Mouse (Mus musculus) olfactory bulb, adult 2 months (tissue): ENCODE measurements around the gene Col18a1.

Experiments used
- CTCF ChIP-seq: fragments of 200-500 bp; IDR thresholded peaks from 2 replicates; pipeline ENCODE4 v1.5.1; 2012; ENCODE audit warnings: low read depth, mild to moderate bottlenecking, low read length, moderate library complexity; ENCODE audit not compliant: insufficient read depth
- POLR2A ChIP-seq: fragments of 200-500 bp; IDR thresholded peaks from 2 replicates; pipeline ENCODE4 v1.6.1; 2012; ENCODE audit warnings: mild to moderate bottlenecking, low read depth, low read length, moderate library complexity; ENCODE audit not compliant: insufficient read depth

DNA sequence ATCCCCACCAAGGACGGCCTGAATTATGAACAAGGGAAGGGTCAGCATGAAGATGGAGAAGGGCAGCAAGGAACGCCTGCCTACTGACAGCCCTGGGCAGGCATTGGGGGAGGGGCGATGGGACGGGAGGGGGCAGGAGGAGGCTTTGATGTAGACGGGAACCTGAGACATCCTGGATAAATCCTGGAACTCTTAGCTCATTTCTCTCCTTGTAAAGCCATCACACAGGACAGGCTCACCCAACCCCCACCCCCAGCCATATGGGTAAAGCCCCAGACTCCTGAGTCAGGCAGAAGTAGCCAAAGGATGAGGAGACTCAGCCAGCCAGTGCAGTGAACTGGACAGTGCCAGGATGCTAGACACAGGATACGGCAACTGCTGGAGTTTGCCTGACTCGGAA, 161.4 kb downstream of the Col18a1 start:
- TF ChIP-seq POLR2A (no peak), CTCF (no peak)
